Comparison of ENCODE assay signal across 8 mouse cellular contexts in the genomic region with DNA sequence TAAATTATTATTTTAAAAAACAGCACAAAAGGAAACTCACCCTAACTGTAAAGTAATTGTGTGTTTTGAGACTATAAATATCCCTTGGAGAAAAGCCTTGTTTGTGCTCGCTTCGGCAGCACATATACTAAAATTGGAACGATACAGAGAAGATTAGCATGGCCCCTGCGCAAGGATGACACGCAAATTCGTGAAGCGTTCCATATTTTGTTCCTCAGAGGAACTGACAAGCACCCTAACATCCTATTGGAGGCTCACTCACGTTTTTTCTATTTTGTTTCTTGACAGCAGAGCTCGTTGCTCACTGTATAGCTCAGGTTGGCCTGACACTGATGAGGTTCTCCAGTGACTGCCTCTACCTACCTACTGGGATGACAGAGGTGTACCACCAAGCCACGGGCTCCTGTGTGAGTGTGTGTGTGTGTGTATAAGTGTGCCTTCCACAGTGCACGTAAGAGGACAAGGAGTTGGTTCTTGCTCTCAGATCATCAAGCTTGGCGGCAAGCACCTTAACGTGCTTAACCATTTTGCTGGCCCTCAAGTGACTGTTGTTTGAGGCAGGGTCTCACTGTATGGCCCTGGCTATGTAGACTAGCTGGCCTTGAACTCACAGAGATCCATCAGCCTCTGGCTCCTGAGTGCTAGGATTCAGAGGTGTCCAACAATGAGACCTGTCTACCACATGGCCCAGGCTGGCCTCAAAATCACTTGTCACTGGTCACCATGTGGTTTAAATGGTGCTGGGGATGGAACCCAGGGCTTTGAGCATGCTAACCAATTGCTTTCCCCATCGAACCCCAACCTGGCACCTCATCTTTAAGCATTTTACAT. TPM values are rescaled to one million over a fixed set of nuclear protein-coding genes. Genes with fewer than 3 reads are reported as not detected.
DNase-seq lines count a peak whose midpoint lies in the region; ATAC-seq and TF ChIP-seq lines count a peak whose summit lies in the region.

No protein-coding gene starts in this region.

- no peaks in the 10 kb centered on the region for H3K27me3 ChIP-seq in embryonic facial prominence, embryonic 11.5 days (ENCODE audit: control insufficient read depth, insufficient read depth, low read length)
- peaks cover 16% of the 10 kb centered on the region for H3K27me3 ChIP-seq in hindbrain, embryonic 10.5 days (ENCODE audit: insufficient read depth, poor library complexity, severe bottlenecking)
- H3K27me3 ChIP-seq in midbrain, postnatal 0 days (ENCODE audit: insufficient read depth, low read length) = no peaks in the 10 kb centered on the region

- no peak for TF ChIP-seq CTCF in midbrain, postnatal 0 days (IDR thresholded peaks at IDR 0.05)

- 26% methylated on average over 14 of the region's 14 CpGs for WGBS in embryonic facial prominence, embryonic 11.5 days
- WGBS in hindbrain, embryonic 10.5 days = 25% methylated on average over 14 of the region's 14 CpGs
- WGBS in midbrain, postnatal 0 days = 21% methylated on average over 14 of the region's 14 CpGs

- H3K9ac ChIP-seq in embryonic facial prominence, embryonic 11.5 days (replicated peaks; ENCODE audit: low read length) = no peak overlapping the region
- H3K9ac ChIP-seq in midbrain, postnatal 0 days (replicated peaks; ENCODE audit: low read length, poor library complexity, severe bottlenecking) = peak overlapping the region; percentile 51

- peak; percentile 26 for ATAC-seq in frontal cortex, adult (ENCODE audit: low TSS enrichment)
- peak; percentile 38 for ATAC-seq in CD4-positive, CD25-positive, alpha-beta regulatory T cell, adult 4 months
- ATAC-seq in embryonic facial prominence, embryonic 11.5 days (replicated peaks; ENCODE audit: insufficient number of reproducible peaks, low FRiP score, low TSS enrichment, low read depth) = peak; percentile 23; the same call in 1 of the 2 replicates
- ATAC-seq in midbrain, postnatal 0 days (ENCODE audit: low FRiP score) = peak; percentile 48

- no peaks in the 10 kb centered on the region; the same call in 1 of the 2 replicates for H3K4me1 ChIP-seq in embryonic facial prominence, embryonic 11.5 days (ENCODE audit: control insufficient read depth, insufficient read depth, low read length)
- peaks cover 28% of the 10 kb centered on the region for H3K4me1 ChIP-seq in hindbrain, embryonic 10.5 days (replicated peaks)
- no peaks in the 10 kb centered on the region; the same call in 1 of the 2 replicates for H3K4me1 ChIP-seq in midbrain, postnatal 0 days (ENCODE audit: insufficient read depth, low read length)

- no peak for DNase-seq in frontal cortex, postnatal 10 days (ENCODE audit: low spot score in 2 of 2)
- DNase-seq in embryonic facial prominence, embryonic 11.5 days (ENCODE audit: low spot score) = no peak
- DNase-seq in hindbrain, embryonic 10.5 days (ENCODE audit: low spot score) = peak; percentile 46
- peak; percentile 56 to 87 for DNase-seq in left cerebral cortex, postnatal 25 days (ENCODE audit: low spot score in 2 of 2)
- peak; percentile 62 for DNase-seq in midbrain, postnatal 0 days (ENCODE audit: low spot score)
- DNase-seq in yolk sac, embryonic 10.5 days (ENCODE audit: low spot score) = no peak

- no peak overlapping the region for H3K4me3 ChIP-seq in embryonic facial prominence, embryonic 11.5 days (ENCODE audit: low read depth, low read length)
- H3K4me3 ChIP-seq in hindbrain, embryonic 10.5 days = peak overlapping the region; percentile 75
- H3K4me3 ChIP-seq in midbrain, postnatal 0 days (ENCODE audit: low read depth, low read length) = peak overlapping the region; percentile 47

- intact Hi-C loops in left cerebral cortex, postnatal 25 days (cut with DNase I) = no loop called here

- H3K27ac ChIP-seq in embryonic facial prominence, embryonic 11.5 days (replicated peaks; ENCODE audit: low read depth, low read length) = no peak overlapping the region; the same call in 1 of the 2 replicates
- peak overlapping the region; percentile 100 for H3K27ac ChIP-seq in hindbrain, embryonic 10.5 days
- H3K27ac ChIP-seq in midbrain, postnatal 0 days (ENCODE audit: low read depth, low read length) = peak overlapping the region; percentile 87

- H3K9me3 ChIP-seq in embryonic facial prominence, embryonic 11.5 days (replicated peaks; ENCODE audit: control insufficient read depth, low read length) = no peaks in the 10 kb centered on the region
- H3K9me3 ChIP-seq in hindbrain, embryonic 10.5 days = peaks cover 4% of the 10 kb centered on the region; the same call in 1 of the 2 replicates
- no peaks in the 10 kb centered on the region for H3K9me3 ChIP-seq in midbrain, postnatal 0 days (ENCODE audit: low read length)

- no peak overlapping the region for H3K4me2 ChIP-seq in embryonic facial prominence, embryonic 11.5 days (ENCODE audit: low read depth, low read length)
- H3K4me2 ChIP-seq in midbrain, postnatal 0 days (ENCODE audit: low read depth, low read length, poor library complexity, severe bottlenecking) = peak overlapping the region; percentile 37

- peaks cover 7% of the 10 kb centered on the region for H3K36me3 ChIP-seq in embryonic facial prominence, embryonic 11.5 days (replicated peaks; ENCODE audit: control insufficient read depth, insufficient read depth, low read depth, low read length)
- peaks cover 64% of the 10 kb centered on the region for H3K36me3 ChIP-seq in hindbrain, embryonic 10.5 days
- peaks cover 28% of the 10 kb centered on the region for H3K36me3 ChIP-seq in midbrain, postnatal 0 days (ENCODE audit: insufficient read depth, low read length)

RNA-seq across cellular contexts. Expression of a gene that starts 0.6 kb away (rescaled TPM):
- polyA plus RNA-seq in CD4-positive, CD25-positive, alpha-beta regulatory T cell, adult 4 months (2017; shearing (Covaris generic)) = 1 to 10 TPM; 5.0 to 7.7 TPM
- polyA plus RNA-seq in embryonic facial prominence, embryonic 11.5 days (2014; fragmentation: Nextera tagmentation; extraction: Ambion mirVana) = 36.5 and 36.9 TPM in 2 replicates
- 68.3 and 77.3 TPM in 2 replicates for polyA plus RNA-seq in hindbrain, embryonic 10.5 days (2016; fragmentation: Nextera tagmentation; extraction: Ambion mirVana)
- 10 to 100 TPM; 57.5 to 59.8 TPM for total RNA-seq in left cerebral cortex, postnatal 25 days (2021)
- total RNA-seq in midbrain, postnatal 0 days (2014; rRNA removed) = 75.9 and 79.6 TPM in 2 replicates
- 54.9 and 55.3 TPM in 2 replicates for polyA plus RNA-seq in midbrain, postnatal 0 days (2015; fragmentation: Nextera tagmentation; extraction: Ambion mirVana)

RNA-seq across cellular contexts. Expression of a gene that starts 1.3 kb away (rescaled TPM):
- polyA plus RNA-seq in CD4-positive, CD25-positive, alpha-beta regulatory T cell, adult 4 months (2017; shearing (Covaris generic)) = not detected
- polyA plus RNA-seq in embryonic facial prominence, embryonic 11.5 days (2014; fragmentation: Nextera tagmentation; extraction: Ambion mirVana) = 4.3 and 11.5 TPM in 2 replicates
- 2.6 and 4.5 TPM in 2 replicates for polyA plus RNA-seq in hindbrain, embryonic 10.5 days (2016; fragmentation: Nextera tagmentation; extraction: Ambion mirVana)
- total RNA-seq in left cerebral cortex, postnatal 25 days (2021) = not detected
- not detected in 2 replicates for total RNA-seq in midbrain, postnatal 0 days (2014; rRNA removed)
- polyA plus RNA-seq in midbrain, postnatal 0 days (2015; fragmentation: Nextera tagmentation; extraction: Ambion mirVana) = 7.4 and 17.3 TPM in 2 replicates

RNA-seq across cellular contexts. Expression of a gene that starts 7.5 kb away (rescaled TPM):
- under 1 TPM in 1 of 2 experiments, not detected in 1; 0.09 TPM for polyA plus RNA-seq in CD4-positive, CD25-positive, alpha-beta regulatory T cell, adult 4 months (2017; shearing (Covaris generic))
- 0.48 and 0.75 TPM in 2 replicates for polyA plus RNA-seq in embryonic facial prominence, embryonic 11.5 days (2014; fragmentation: Nextera tagmentation; extraction: Ambion mirVana)
- 0.72 and 0.80 TPM in 2 replicates for polyA plus RNA-seq in hindbrain, embryonic 10.5 days (2016; fragmentation: Nextera tagmentation; extraction: Ambion mirVana)
- total RNA-seq in left cerebral cortex, postnatal 25 days (2021) = 1 to 10 TPM; 7.1 to 7.8 TPM
- 6.1 and 9.6 TPM in 2 replicates for total RNA-seq in midbrain, postnatal 0 days (2014; rRNA removed)
- polyA plus RNA-seq in midbrain, postnatal 0 days (2015; fragmentation: Nextera tagmentation; extraction: Ambion mirVana) = 4.4 and 5.5 TPM in 2 replicates

RNA-seq across cellular contexts. Expression of a gene that starts 11.7 kb away (rescaled TPM):
- 100 to 1,000 TPM in 1 of 2 experiments, 10 to 100 TPM in 1; 93.5 to 104 TPM for polyA plus RNA-seq in CD4-positive, CD25-positive, alpha-beta regulatory T cell, adult 4 months (2017; shearing (Covaris generic))
- polyA plus RNA-seq in embryonic facial prominence, embryonic 11.5 days (2014; fragmentation: Nextera tagmentation; extraction: Ambion mirVana) = 116 and 122 TPM in 2 replicates
- polyA plus RNA-seq in hindbrain, embryonic 10.5 days (2016; fragmentation: Nextera tagmentation; extraction: Ambion mirVana) = 130 and 152 TPM in 2 replicates
- total RNA-seq in left cerebral cortex, postnatal 25 days (2021) = 100 to 1,000 TPM; 366 to 394 TPM
- 108 and 118 TPM in 2 replicates for total RNA-seq in midbrain, postnatal 0 days (2014; rRNA removed)
- polyA plus RNA-seq in midbrain, postnatal 0 days (2015; fragmentation: Nextera tagmentation; extraction: Ambion mirVana) = 301 and 323 TPM in 2 replicates

RNA-seq across cellular contexts. Expression of a gene that starts 17.5 kb away (rescaled TPM):
- polyA plus RNA-seq in CD4-positive, CD25-positive, alpha-beta regulatory T cell, adult 4 months (2017; shearing (Covaris generic)) = 1 to 10 TPM; 2.7 to 3.3 TPM
- 5.0 and 5.2 TPM in 2 replicates for polyA plus RNA-seq in embryonic facial prominence, embryonic 11.5 days (2014; fragmentation: Nextera tagmentation; extraction: Ambion mirVana)
- 11.1 and 15.0 TPM in 2 replicates for polyA plus RNA-seq in hindbrain, embryonic 10.5 days (2016; fragmentation: Nextera tagmentation; extraction: Ambion mirVana)
- total RNA-seq in left cerebral cortex, postnatal 25 days (2021) = 1 to 10 TPM; 5.4 to 8.6 TPM
- 9.0 and 9.5 TPM in 2 replicates for total RNA-seq in midbrain, postnatal 0 days (2014; rRNA removed)
- 3.1 and 3.3 TPM in 2 replicates for polyA plus RNA-seq in midbrain, postnatal 0 days (2015; fragmentation: Nextera tagmentation; extraction: Ambion mirVana)

Comparison
In these comparisons a context has a peak if more than half of its experiments do, and no peak if none do; other contexts are left out.
1. DNase-seq: peak in hindbrain, embryonic 10.5 days (single experiment), left cerebral cortex, postnatal 25 days (2 of 2) and midbrain, postnatal 0 days (single experiment); none in frontal cortex, postnatal 10 days (0 of 2), embryonic facial prominence, embryonic 11.5 days (single experiment) and yolk sac, embryonic 10.5 days (single experiment).
2. Peak in every context shown above with its lines, with median percentiles within 50 percentile points of each other: ATAC-seq.